Mouse (Mus musculus) MEL (cell line): ENCODE results near the gene Dcps. TPM values are rescaled to one million over a fixed set of nuclear protein-coding genes. Genes with fewer than 3 reads are reported as not detected.

ENCODE experiments used
- BHLHE40 ChIP-seq: IDR thresholded peaks from 2 replicates; pipeline ENCODE4 v1.6.1; 2012; ENCODE audit warnings: low read depth, mild to moderate bottlenecking, inconsistent platforms, low read length, improper control_type of control experiment, borderline replicate concordance
- CHD1 ChIP-seq: IDR thresholded peaks from 2 replicates; pipeline ENCODE4 v1.6.1; 2012; ENCODE audit warnings: low read depth, mild to moderate bottlenecking, inconsistent platforms, low read length, improper control_type of control experiment
- CTCF ChIP-seq, 3 experiments: IDR thresholded peaks in 2 of 3; conservative IDR thresholded peaks in 1 of 3; 2 replicates each; pipeline ENCODE4 v1.5.1; 2011 to 2012; ENCODE audit warnings: low read length in 3 of 3, low read depth in 2 of 3, mild to moderate bottlenecking in 2 of 3, improper control_type of control experiment in 1 of 3, inconsistent platforms in 1 of 3, mixed read lengths in 1 of 3, moderate library complexity in 1 of 3; ENCODE audit not compliant: control insufficient read depth in 1 of 3, insufficient read depth in 1 of 3, poor library complexity in 1 of 3, severe bottlenecking in 1 of 3
- E2F4 ChIP-seq: IDR thresholded peaks from 2 replicates; pipeline ENCODE4 v1.6.1; 2011; ENCODE audit warnings: low read depth, low read length, improper control_type of control experiment, borderline replicate concordance
- ELF1 ChIP-seq: IDR thresholded peaks from 2 replicates; pipeline ENCODE4 v1.6.1; 2014; ENCODE audit warnings: low read depth, mild to moderate bottlenecking, inconsistent platforms, low read length, improper control_type of control experiment, moderate library complexity
- EP300 ChIP-seq, 2 experiments: IDR thresholded peaks; 2 replicates each; pipeline ENCODE4 v1.6.1; 2011; ENCODE audit warnings: improper control_type of control experiment in 2 of 2, low read length in 2 of 2, low read depth in 1 of 2, mild to moderate bottlenecking in 1 of 2
- ETS1 ChIP-seq: IDR thresholded peaks from 2 replicates; pipeline ENCODE4 v1.6.1; 2012; ENCODE audit warnings: low read depth, mild to moderate bottlenecking, inconsistent platforms, low read length, improper control_type of control experiment, moderate library complexity
- HCFC1 ChIP-seq: IDR thresholded peaks from 2 replicates; pipeline ENCODE4 v1.6.1; 2012; ENCODE audit warnings: low read depth, mild to moderate bottlenecking, inconsistent platforms, low read length, improper control_type of control experiment, moderate library complexity
- MAFK ChIP-seq: IDR thresholded peaks from 2 replicates; pipeline ENCODE4 v1.6.1; 2011; ENCODE audit warnings: low read depth, mild to moderate bottlenecking, low read length, improper control_type of control experiment, borderline replicate concordance
- MEF2A ChIP-seq: IDR thresholded peaks from 2 replicates; pipeline ENCODE4 v1.6.1; 2014; ENCODE audit warnings: low read depth, mild to moderate bottlenecking, inconsistent platforms, low read length, improper control_type of control experiment; ENCODE audit not compliant: poor library complexity, insufficient replicate concordance, severe bottlenecking; ENCODE audit errors: extremely low read depth
- MYB ChIP-seq: IDR thresholded peaks from 2 replicates; pipeline ENCODE4 v1.6.1; 2011; ENCODE audit warnings: mild to moderate bottlenecking, low read depth, low read length, improper control_type of control experiment
- MYC ChIP-seq: IDR thresholded peaks from 2 replicates; pipeline ENCODE4 v1.6.1; 2011; ENCODE audit warnings: low read depth, mild to moderate bottlenecking, low read length, improper control_type of control experiment, moderate library complexity
- NELFE ChIP-seq: IDR thresholded peaks from 2 replicates; pipeline ENCODE4 v1.6.1; 2011; ENCODE audit warnings: low read depth, low read length, improper control_type of control experiment
- POLR2AphosphoS2 ChIP-seq: IDR thresholded peaks from 2 replicates; pipeline ENCODE4 v1.6.1; 2011; ENCODE audit warnings: low read length, improper control_type of control experiment
- POLR2AphosphoS5 ChIP-seq: IDR thresholded peaks from 2 replicates; pipeline ENCODE4 v1.6.1; 2012; ENCODE audit warnings: low read depth, borderline replicate concordance, mild to moderate bottlenecking, inconsistent platforms, low read length, moderate library complexity, mixed read lengths
- RCOR1 ChIP-seq: IDR thresholded peaks from 2 replicates; pipeline ENCODE4 v1.6.1; 2012; ENCODE audit warnings: low read depth, mild to moderate bottlenecking, inconsistent platforms, low read length, improper control_type of control experiment
- TBP ChIP-seq: IDR thresholded peaks from 2 replicates; pipeline ENCODE4 v1.8.0; 2011; ENCODE audit warnings: low read depth, low read length, improper control_type of control experiment
- TCF12 ChIP-seq: IDR thresholded peaks from 2 replicates; pipeline ENCODE4 v1.6.1; 2014; ENCODE audit warnings: low read depth, mild to moderate bottlenecking, inconsistent platforms, low read length, improper control_type of control experiment, moderate library complexity
- USF2 ChIP-seq, 2 experiments: IDR thresholded peaks; 2 replicates each; pipeline ENCODE4 v1.6.1; 2011 to 2012; ENCODE audit warnings: improper control_type of control experiment in 2 of 2, low read length in 2 of 2, borderline replicate concordance in 1 of 2, inconsistent platforms in 1 of 2, low read depth in 1 of 2, mild to moderate bottlenecking in 1 of 2; ENCODE audit not compliant: insufficient read depth in 1 of 2
- ZKSCAN1 ChIP-seq: IDR thresholded peaks from 2 replicates; pipeline ENCODE4 v1.6.1; 2012; ENCODE audit warnings: low read depth, mild to moderate bottlenecking, inconsistent platforms, low read length, improper control_type of control experiment, moderate library complexity
- ZMIZ1 ChIP-seq: IDR thresholded peaks from 2 replicates; pipeline ENCODE4 v1.6.1; 2012; ENCODE audit warnings: low read depth, mild to moderate bottlenecking, inconsistent platforms, low read length, improper control_type of control experiment, moderate library complexity
- ZNF384 ChIP-seq: IDR thresholded peaks from 2 replicates; pipeline ENCODE4 v1.6.1; 2012; ENCODE audit warnings: low read depth, mild to moderate bottlenecking, inconsistent platforms, low read length, improper control_type of control experiment
- polyA plus RNA-seq, 2 experiments: library from polyadenylated mRNA; stranded (reverse) in 1 of 2; unstranded in 1 of 2; fragments of >175 nt in 1 of 2; fragments of >200 nt in 1 of 2; gene quantifications; 2 replicates each; pipeline versions ENCODE4 v1.2.1 to v1.2.4; 2012; ENCODE audit warnings: low replicate concordance in 2 of 2, low read depth in 1 of 2; ENCODE audit not compliant: insufficient read length in 2 of 2, insufficient read depth in 1 of 2, missing spikeins in 1 of 2
- total RNA-seq: library from RNA; depleted of rRNA; stranded (reverse); fragments of 300-350 nt; gene quantifications from 2 replicates; pipeline ENCODE4 v1.2.3, GENCODE M21; 2012

The Dcps gene
- total and polyA plus RNA-seq, 3 experiments: 54.3 to 115 TPM; not detected in 1

GRCm38 (mm10) chr9:35117384-35118295 lies 58.2 kb downstream of the Dcps start (continued):
- TF ChIP-seq CTCF (IDR thresholded peaks at IDR 0.05 in 2 of 3, conservative IDR thresholded peaks at IDR 0.05 in 1 of 3; ENCODE audit: control insufficient read depth in 1 of 3, insufficient read depth in 1 of 3, low read depth in 2 of 3, low read length in 3 of 3, poor library complexity in 1 of 3, severe bottlenecking in 1 of 3) (no peak), HCFC1 (peak; percentile 59; the same call in 1 of the 2 replicates), RCOR1 (no peak), USF2 (IDR thresholded peaks at IDR 0.05; ENCODE audit: borderline replicate concordance in 1 of 2, insufficient read depth in 1 of 2, low read depth in 1 of 2, low read length in 2 of 2) (no peak), TCF12 (peak; percentile 44; the same call in 1 of the 2 replicates), ZKSCAN1 (no peak), EP300 (IDR thresholded peaks at IDR 0.05; ENCODE audit: low read depth in 1 of 2, low read length in 2 of 2) (peak; percentile 42 to 78; a peak in 3 of 4 replicates), ETS1 (peak; percentile 60; the same call in 1 of the 2 replicates), NELFE (peak; percentile 66), POLR2AphosphoS2 (no peak; the same call in 1 of the 2 replicates), POLR2AphosphoS5 (no peak; the same call in 1 of the 2 replicates), E2F4 (no peak), MYB (peak; percentile 72), MYC (peak; percentile 36; the same call in 1 of the 2 replicates), TBP (peak; percentile 94), ELF1 (no peak), ZMIZ1 (0 out of 2 replicates have a peak, but pooled peaks have one; percentile 62), ZNF384 (no peak), CHD1 (no peak; the same call in none of the 2 replicates), MEF2A (no peak), BHLHE40 (no peak), MAFK (no peak)
- TF ChIP-seq, all 39 proteins: peak for 15
